Mouse (Mus musculus) hindbrain, embryonic 14.5 days (tissue): ENCODE data around the gene Gcc1. TPM values are rescaled to one million over a fixed set of nuclear protein-coding genes. Genes with fewer than 3 reads are reported as not detected.

Experiments used
- ATAC-seq: fragments of 200-750 bp; cut with Nextera tagmentation; 2 replicates; pipeline ENCODE4 v1.8.0; 2017; ENCODE audit warnings: moderate number of reproducible peaks, mild to moderate bottlenecking, moderate TSS enrichment, moderate library complexity; ENCODE audit not compliant: low FRiP score
- DNase-seq: peaks from one replicate; pipeline ENCODE4 v3.0.0-alpha.2; 2015; ENCODE audit warnings: low spot score
- H3K27ac ChIP-seq: fragments of 300-500 bp; sonication (generic); 2 replicates; pipeline ENCODE4 v1.5.1; 2014; ENCODE audit warnings: mild to moderate bottlenecking, moderate library complexity
- H3K27me3 ChIP-seq: fragments of 300-500 bp; sonication (generic); 2 replicates; pipeline ENCODE4 v1.6.1; 2014; ENCODE audit warnings: mild to moderate bottlenecking, low read length, mixed read lengths; ENCODE audit not compliant: control insufficient read depth, insufficient read depth
- H3K36me3 ChIP-seq: fragments of 300-500 bp; sonication (generic); replicated peaks from 2 replicates; pipeline ENCODE4 v1.6.1; 2014; ENCODE audit not compliant: control insufficient read depth, insufficient read depth
- H3K4me1 ChIP-seq: fragments of 300-500 bp; sonication (generic); replicated peaks from 2 replicates; pipeline ENCODE4 v1.6.1; 2014; ENCODE audit warnings: antibody characterized with exemption, low read length, mixed read lengths; ENCODE audit not compliant: control insufficient read depth, insufficient read depth
- H3K4me2 ChIP-seq: fragments of 300-500 bp; sonication (generic); replicated peaks from 2 replicates; pipeline ENCODE4 v1.6.1; 2014; ENCODE audit warnings: mild to moderate bottlenecking, moderate library complexity
- H3K4me3 ChIP-seq: fragments of 300-500 bp; sonication (generic); replicated peaks from 2 replicates; pipeline ENCODE4 v1.5.1; 2014; ENCODE audit warnings: mild to moderate bottlenecking, low read length
- H3K9ac ChIP-seq: fragments of 300-500 bp; sonication (generic); 2 replicates; pipeline ENCODE4 v1.6.1; 2014
- H3K9me3 ChIP-seq: fragments of 300-500 bp; sonication (generic); 2 replicates; pipeline ENCODE4 v1.6.1; 2016; ENCODE audit warnings: low read length; ENCODE audit not compliant: control insufficient read depth
- WGBS: fragments of 180-500 bp; shearing (Covaris S2); extraction: QIAGEN DNeasy Blood & Tissue Kit; methylation state at CpG from one replicate; pipeline ENCODE4 v1.1.7; 2014; 5-methylcytosine and 5-hydroxymethylcytosine counted together
- polyA plus RNA-seq: library from polyadenylated mRNA; unstranded; fragments of >200 nt; fragmentation: Nextera tagmentation; extraction: Ambion mirVana; gene quantifications from 2 replicates; pipeline ENCODE4 v1.2.1, GENCODE M21; 2014

Gcc1 gene
- polyA plus RNA-seq, 1 experiment from 2014 or later: 8.6 TPM

GRCm38 (mm10) chr6:28450977-28451376 is 22.8 kb upstream of the Gcc1 start:
- Histone ChIP-seq H3K4me2 (no peak overlapping the region), H3K36me3 (no peaks in the 10 kb centered on the region), H3K27ac (no peak overlapping the region), H3K4me1 (no peaks in the 10 kb centered on the region), H3K9ac (no peak overlapping the region), H3K4me3 (no peak overlapping the region), H3K9me3 (no peaks in the 10 kb centered on the region), H3K27me3 (peaks cover 29% of the 10 kb centered on the region)
- no peak for ATAC-seq
- 2% methylated on average over 12 of the region's 12 CpGs for WGBS
- no peak for DNase-seq

- H3K4me3 ChIP-seq: no peak overlapping the region
- ATAC-seq (no peak), DNase-seq (no peak)
- H3K4me2 ChIP-seq: no peak overlapping the region
- H3K27me3 ChIP-seq: peaks cover 29% of the 10 kb centered on the region
- no peaks in the 10 kb centered on the region for H3K9me3 ChIP-seq
- H3K4me1 ChIP-seq: no peaks in the 10 kb centered on the region
- H3K36me3 ChIP-seq: no peaks in the 10 kb centered on the region
- no peak overlapping the region for H3K9ac ChIP-seq
- WGBS: 18% methylated on average over 5 of the region's 5 CpGs
- no peak overlapping the region for H3K27ac ChIP-seq
Measured at GRCm38 (mm10) chr6:28450481-28450880, 22.3 kb upstream of the Gcc1 start.

DNA sequence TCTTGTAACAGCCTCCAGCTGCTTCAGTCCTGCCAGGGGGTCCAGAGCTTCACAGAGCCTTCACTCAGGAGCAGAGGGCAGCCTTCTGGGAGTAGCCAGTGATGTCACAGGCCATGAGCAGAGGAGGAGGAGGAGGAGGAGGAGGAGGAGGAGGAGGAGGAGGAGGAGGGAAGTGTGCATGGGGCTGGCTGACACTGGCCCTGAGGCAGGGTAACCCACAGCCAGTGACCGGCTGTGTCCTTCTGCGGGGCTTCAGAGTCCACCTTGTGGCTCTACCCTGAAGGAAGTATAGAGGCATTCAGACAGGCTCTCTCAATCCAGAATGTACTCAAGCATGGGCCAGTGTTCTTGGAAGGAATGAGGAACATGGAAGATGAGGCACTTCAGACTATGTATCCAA is 21.1 kb upstream of the Gcc1 start, which contains the start of gene Pax4:
Gene Pax4 (minus strand): TSS at position 101 of the 400 bp plus-strand sequence.
- Histone ChIP-seq H3K4me3 (no peak within 1 kb of the TSS), H3K27ac (no peak within 1 kb of the TSS), H3K36me3 (no peaks in the 10 kb centered on the region), H3K9me3 (no peaks in the 10 kb centered on the region), H3K4me2 (no peak within 1 kb of the TSS), H3K4me1 (no peaks in the 10 kb centered on the region), H3K9ac (no peak within 1 kb of the TSS), H3K27me3 (peaks cover 29% of the 10 kb centered on the region)
- ATAC-seq (no peak), DNase-seq (no peak)
- WGBS: 91% methylated on average over 2 of the region's 2 CpGs

DNA sequence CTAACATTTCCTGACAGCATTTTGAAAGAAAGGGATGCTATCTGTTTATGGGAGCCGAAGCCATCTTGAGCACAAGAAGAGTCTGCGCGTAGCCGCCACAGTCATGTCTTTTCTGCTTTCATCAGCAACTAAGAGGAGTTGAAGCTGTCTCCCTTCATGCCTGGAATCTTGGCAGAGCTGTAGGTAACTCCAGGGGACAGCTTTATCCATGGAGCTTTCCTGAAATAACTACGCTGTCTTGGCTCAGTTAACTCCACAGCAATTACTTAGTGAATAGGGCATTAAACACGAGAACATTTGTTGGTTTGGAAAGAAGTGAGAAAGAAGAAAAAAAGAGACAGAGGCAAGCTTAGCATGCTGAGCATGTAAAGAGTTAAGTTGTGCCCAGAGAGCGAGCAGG is 19.7 kb upstream of the Gcc1 start:
- no peaks in the 10 kb centered on the region for H3K36me3 ChIP-seq
- no peak overlapping the region for H3K9ac ChIP-seq
- no peak overlapping the region for H3K4me3 ChIP-seq
- ATAC-seq: no peak
- H3K4me1 ChIP-seq: no peaks in the 10 kb centered on the region
- H3K27me3 ChIP-seq: peaks cover 29% of the 10 kb centered on the region
- H3K4me2 ChIP-seq: no peak overlapping the region
- no peak for DNase-seq
- H3K27ac ChIP-seq: no peak overlapping the region
- H3K9me3 ChIP-seq: no peaks in the 10 kb centered on the region
- 81% methylated on average over 7 of the region's 7 CpGs for WGBS

GRCm38 (mm10) chr6:28431538-28431855 is 3.3 kb upstream of the Gcc1 start:
- 78% methylated on average over 6 of the region's 6 CpGs for WGBS
- Histone ChIP-seq H3K27ac (no peak overlapping the region), H3K9me3 (no peaks in the 10 kb centered on the region), H3K4me2 (no peak overlapping the region), H3K4me1 (no peaks in the 10 kb centered on the region), H3K9ac (no peak overlapping the region), H3K36me3 (peaks cover 6% of the 10 kb centered on the region; the same call in 1 of the 2 replicates), H3K4me3 (no peak overlapping the region), H3K27me3 (no peaks in the 10 kb centered on the region)
- DNase-seq: no peak
- no peak for ATAC-seq

DNA sequence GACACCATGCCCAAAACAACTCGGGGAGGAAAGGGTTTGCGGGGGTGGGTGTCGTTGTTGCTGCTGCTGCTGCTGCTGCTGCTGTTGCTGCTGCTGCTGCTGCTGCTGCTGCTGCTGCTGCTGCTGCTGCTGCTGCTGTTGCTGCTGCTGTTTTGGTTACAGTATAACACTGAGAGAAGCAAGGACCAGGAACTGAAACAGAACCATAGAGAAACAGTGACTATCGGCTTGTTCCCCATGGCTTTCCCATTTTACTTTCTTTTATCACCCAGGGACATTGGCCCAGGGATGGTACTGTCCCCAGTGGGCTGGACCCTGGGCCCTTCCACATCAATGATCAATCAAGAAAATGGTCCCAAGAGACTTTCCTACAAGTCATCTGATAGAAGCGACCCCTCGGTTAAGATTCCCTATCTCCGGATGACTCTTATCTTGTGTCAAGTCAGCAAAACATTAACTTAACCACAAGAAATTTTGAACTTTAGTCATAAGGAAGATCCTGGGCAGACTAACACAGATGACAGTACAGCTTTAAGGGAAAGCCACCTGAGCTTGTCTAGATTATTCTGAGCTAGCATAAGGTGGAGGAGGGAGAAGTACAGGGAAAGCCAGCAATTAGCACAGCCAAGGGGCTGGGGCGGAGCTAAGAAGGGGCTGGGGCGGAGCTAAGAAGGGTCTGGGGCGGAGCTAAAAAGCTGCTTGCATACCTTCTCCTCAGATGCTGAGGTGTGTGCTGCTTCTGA is 2.8 kb upstream of the Gcc1 start:
- WGBS: 80% methylated on average over 10 of the region's 10 CpGs
- no peak for DNase-seq
- H3K4me2 ChIP-seq: no peak overlapping the region
- no peak overlapping the region for H3K27ac ChIP-seq
- ATAC-seq: no peak
- H3K36me3 ChIP-seq: peaks cover 11% of the 10 kb centered on the region
- H3K9ac ChIP-seq: no peak overlapping the region
- no peak overlapping the region for H3K4me3 ChIP-seq
- H3K27me3 ChIP-seq: no peaks in the 10 kb centered on the region
- H3K9me3 ChIP-seq: no peaks in the 10 kb centered on the region
- no peaks in the 10 kb centered on the region for H3K4me1 ChIP-seq

- Histone ChIP-seq H3K9ac (no peak overlapping the region), H3K4me1 (peaks cover 4% of the 10 kb centered on the region), H3K4me2 (no peak overlapping the region), H3K27ac (no peak overlapping the region), H3K27me3 (no peaks in the 10 kb centered on the region), H3K9me3 (no peaks in the 10 kb centered on the region), H3K4me3 (no peak overlapping the region), H3K36me3 (peaks cover 17% of the 10 kb centered on the region)
- no peak for DNase-seq
- no peak for ATAC-seq
- 89% methylated on average over 11 of the region's 11 CpGs for WGBS
Measured at GRCm38 (mm10) chr6:28429870-28430269, 1.7 kb upstream of the Gcc1 start.

DNA sequence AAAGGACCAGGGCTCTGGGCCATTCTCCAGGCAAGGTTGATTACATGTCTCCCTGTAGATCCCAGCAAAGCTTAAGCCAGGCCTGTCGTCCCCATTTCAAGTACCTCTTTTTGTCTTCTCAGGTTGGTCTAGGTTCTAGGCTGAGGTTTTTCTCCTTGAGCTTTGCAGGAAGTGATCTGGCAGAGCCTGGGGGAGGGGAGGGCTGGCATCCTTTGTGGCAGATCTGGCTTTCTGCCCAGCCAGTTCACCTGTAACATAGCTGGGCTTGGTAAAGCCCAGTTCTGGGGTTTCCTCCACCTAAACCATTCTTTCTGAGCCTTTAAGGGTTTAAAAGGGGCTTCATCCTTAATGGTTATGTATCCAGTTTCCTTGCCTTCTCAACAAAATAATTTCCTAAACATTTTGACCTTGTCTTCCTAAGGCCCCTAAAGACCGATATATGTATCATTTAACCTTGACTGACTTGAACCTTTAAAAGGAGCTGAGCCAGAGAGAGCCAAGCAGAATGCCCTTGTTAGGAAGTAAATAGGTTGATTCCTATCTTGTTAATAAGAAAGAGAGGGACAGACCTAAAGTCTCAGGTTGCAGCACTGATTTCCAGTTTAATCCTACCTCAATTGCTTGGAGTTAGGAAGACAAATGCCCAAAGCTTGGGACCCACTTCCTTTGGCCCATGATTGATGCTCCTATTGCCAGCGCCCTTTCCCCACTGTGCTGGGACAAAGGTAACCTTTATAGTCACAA is 922 bp downstream of the Gcc1 start, which contains the start of gene Fscn3:
Gene Fscn3 (plus strand): TSS at position 694 of the 744 bp plus-strand sequence.
- no peaks in the 10 kb centered on the region for H3K27me3 ChIP-seq
- H3K4me2 ChIP-seq: no peak within 1 kb of the TSS
- DNase-seq (no peak), ATAC-seq (no peak)
- H3K9me3 ChIP-seq: no peaks in the 10 kb centered on the region
- H3K27ac ChIP-seq: no peak within 1 kb of the TSS
- no peak within 1 kb of the TSS for H3K9ac ChIP-seq
- no peak within 1 kb of the TSS for H3K4me3 ChIP-seq
- 77% methylated on average over 3 of the region's 3 CpGs for WGBS
- H3K4me1 ChIP-seq: peaks cover 12% of the 10 kb centered on the region
- peaks cover 17% of the 10 kb centered on the region for H3K36me3 ChIP-seq

DNA sequence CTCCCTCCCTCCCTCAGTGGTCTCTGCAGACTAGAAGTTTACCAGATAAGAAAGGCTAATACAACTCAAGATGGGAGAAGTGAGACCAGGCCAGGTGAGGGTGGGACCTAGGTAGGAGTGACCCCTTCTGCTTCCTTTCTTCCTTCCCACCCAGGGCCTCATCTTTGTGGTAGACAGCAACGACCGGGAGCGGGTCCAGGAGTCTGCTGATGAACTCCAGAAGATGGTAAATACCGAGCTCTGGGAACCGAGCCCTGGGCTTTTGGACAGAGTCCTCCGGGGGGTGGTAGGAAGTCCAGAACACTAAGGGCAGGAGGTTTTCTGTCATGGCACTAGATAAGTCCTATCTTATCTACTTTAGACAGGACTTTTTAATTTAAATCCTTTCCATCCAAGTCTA is 3.2 kb downstream of the Gcc1 start:
- H3K27ac ChIP-seq: no peak overlapping the region
- peaks cover 27% of the 10 kb centered on the region for H3K4me1 ChIP-seq
- peaks cover 17% of the 10 kb centered on the region for H3K36me3 ChIP-seq
- no peak for DNase-seq
- no peak overlapping the region for H3K9ac ChIP-seq
- H3K27me3 ChIP-seq: no peaks in the 10 kb centered on the region
- 95% methylated on average over 6 of the region's 6 CpGs for WGBS
- H3K4me3 ChIP-seq: no peak overlapping the region
- no peaks in the 10 kb centered on the region for H3K9me3 ChIP-seq
- ATAC-seq: no peak
- no peak overlapping the region for H3K4me2 ChIP-seq
